Mouse (Mus musculus): ENCODE data around the gene Dyrk1a. TPM values are rescaled to one million over a fixed set of nuclear protein-coding genes. Genes with fewer than 3 reads are reported as not detected.

Dyrk1a gene
- polyA plus RNA-seq, 1 experiment from 2014 or later, result 13.3 TPM

- Histone ChIP-seq H3K4me2 (replicated peaks; ENCODE audit: low read depth, low read length) (no peak overlapping the region), H3K27me3 (ENCODE audit: control insufficient read depth, insufficient read depth, low read length) (no peaks in the 10 kb centered on the region), H3K9ac (ENCODE audit: low read depth, low read length) (no peak overlapping the region), H3K4me3 (ENCODE audit: low read length) (no peak overlapping the region), H3K27ac (ENCODE audit: low read depth, low read length) (no peak overlapping the region), H3K9me3 (ENCODE audit: control insufficient read depth, low read length) (peaks cover 10% of the 10 kb centered on the region), H3K4me1 (ENCODE audit: control insufficient read depth, insufficient read depth, low read length) (no peaks in the 10 kb centered on the region), H3K36me3 (ENCODE audit: control insufficient read depth, insufficient read depth, low read length) (no peaks in the 10 kb centered on the region)
- no peak for ATAC-seq (ENCODE audit: low FRiP score, low TSS enrichment)
- 52% methylated on average over 4 of the region's 4 CpGs for whole genome bisulfite sequencing
Observed at GRCm38 (mm10) chr16:94718919-94719318, 149.1 kb downstream of the Dyrk1a start.

GRCm38 (mm10) chr16:94719488-94719887, 149.7 kb downstream of the Dyrk1a start:
- no peak overlapping the region for H3K4me3 ChIP-seq (ENCODE audit: low read length)
- no peaks in the 10 kb centered on the region for H3K27me3 ChIP-seq (ENCODE audit: control insufficient read depth, insufficient read depth, low read length)
- no peak overlapping the region for H3K4me2 ChIP-seq (replicated peaks; ENCODE audit: low read depth, low read length)
- H3K9me3 ChIP-seq (ENCODE audit: control insufficient read depth, low read length), result peaks cover 10% of the 10 kb centered on the region
- H3K4me1 ChIP-seq (ENCODE audit: control insufficient read depth, insufficient read depth, low read length), result no peaks in the 10 kb centered on the region
- H3K36me3 ChIP-seq (ENCODE audit: control insufficient read depth, insufficient read depth, low read length), result no peaks in the 10 kb centered on the region
- WGBS, result 60% methylated on average over 4 of the region's 4 CpGs
- H3K27ac ChIP-seq (ENCODE audit: low read depth, low read length), result no peak overlapping the region
- H3K9ac ChIP-seq (ENCODE audit: low read depth, low read length), result 0 out of 2 replicates have a peak overlapping the region, but pooled peaks have one; percentile 18
- no peak for ATAC-seq (ENCODE audit: low FRiP score, low TSS enrichment)

GRCm38 (mm10) chr16:94720476-94721153, 150.8 kb downstream of the Dyrk1a start:
- H3K36me3 ChIP-seq (ENCODE audit: control insufficient read depth, insufficient read depth, low read length), result no peaks in the 10 kb centered on the region
- no peak overlapping the region for H3K27ac ChIP-seq (ENCODE audit: low read depth, low read length)
- 62% methylated on average over 7 of the region's 7 CpGs for WGBS
- no peaks in the 10 kb centered on the region for H3K4me1 ChIP-seq (ENCODE audit: control insufficient read depth, insufficient read depth, low read length)
- ATAC-seq (ENCODE audit: low FRiP score, low TSS enrichment), result no peak
- H3K27me3 ChIP-seq (ENCODE audit: control insufficient read depth, insufficient read depth, low read length), result no peaks in the 10 kb centered on the region
- H3K9me3 ChIP-seq (ENCODE audit: control insufficient read depth, low read length), result peaks cover 10% of the 10 kb centered on the region
- H3K4me3 ChIP-seq (ENCODE audit: low read length), result no peak overlapping the region
- no peak overlapping the region for H3K9ac ChIP-seq (ENCODE audit: low read depth, low read length)
- no peak overlapping the region for H3K4me2 ChIP-seq (replicated peaks; ENCODE audit: low read depth, low read length)

GRCm38 (mm10) chr16:94721549-94722006, 151.8 kb downstream of the Dyrk1a start:
- H3K9me3 ChIP-seq (ENCODE audit: control insufficient read depth, low read length), result peaks cover 6% of the 10 kb centered on the region
- no peak for ATAC-seq (ENCODE audit: low FRiP score, low TSS enrichment)
- no peak overlapping the region for H3K4me3 ChIP-seq (ENCODE audit: low read length)
- no peak overlapping the region for H3K9ac ChIP-seq (ENCODE audit: low read depth, low read length)
- H3K4me1 ChIP-seq (ENCODE audit: control insufficient read depth, insufficient read depth, low read length), result no peaks in the 10 kb centered on the region
- H3K27ac ChIP-seq (ENCODE audit: low read depth, low read length), result no peak overlapping the region
- no peaks in the 10 kb centered on the region for H3K27me3 ChIP-seq (ENCODE audit: control insufficient read depth, insufficient read depth, low read length)
- H3K4me2 ChIP-seq (replicated peaks; ENCODE audit: low read depth, low read length), result no peak overlapping the region
- WGBS, result 60% methylated on average over 10 of the region's 10 CpGs
- no peaks in the 10 kb centered on the region for H3K36me3 ChIP-seq (ENCODE audit: control insufficient read depth, insufficient read depth, low read length)

- no peak overlapping the region for H3K4me3 ChIP-seq (ENCODE audit: low read length)
- no peak overlapping the region for H3K9ac ChIP-seq (ENCODE audit: low read depth, low read length)
- 83% methylated on average over 12 of the region's 12 CpGs for WGBS
- no peak overlapping the region for H3K4me2 ChIP-seq (replicated peaks; ENCODE audit: low read depth, low read length)
- no peaks in the 10 kb centered on the region for H3K9me3 ChIP-seq (ENCODE audit: control insufficient read depth, low read length)
- H3K27ac ChIP-seq (ENCODE audit: low read depth, low read length), result no peak overlapping the region
- H3K27me3 ChIP-seq (ENCODE audit: control insufficient read depth, insufficient read depth, low read length), result no peaks in the 10 kb centered on the region
- no peak for ATAC-seq (ENCODE audit: low FRiP score, low TSS enrichment)
- H3K4me1 ChIP-seq (ENCODE audit: control insufficient read depth, insufficient read depth, low read length), result no peaks in the 10 kb centered on the region
- H3K36me3 ChIP-seq (ENCODE audit: control insufficient read depth, insufficient read depth, low read length), result no peaks in the 10 kb centered on the region
Observed at GRCm38 (mm10) chr16:94722936-94723335, 153.1 kb downstream of the Dyrk1a start.

- H3K27me3 ChIP-seq (ENCODE audit: control insufficient read depth, insufficient read depth, low read length), result no peaks in the 10 kb centered on the region
- under 1% methylated on average over 23 of the region's 23 CpGs for WGBS
- peak overlapping the region; percentile 77 for H3K4me2 ChIP-seq (replicated peaks; ENCODE audit: low read depth, low read length)
- H3K9me3 ChIP-seq (ENCODE audit: control insufficient read depth, low read length), result peaks cover 3% of the 10 kb centered on the region; the same call in 1 of the 2 replicates
- peak overlapping the region; percentile 40; the same call in 1 of the 2 replicates for H3K9ac ChIP-seq (ENCODE audit: low read depth, low read length)
- H3K4me3 ChIP-seq (ENCODE audit: low read length), result peak overlapping the region; percentile 50
- ATAC-seq (ENCODE audit: low FRiP score, low TSS enrichment), result peak; percentile 88
- H3K36me3 ChIP-seq (ENCODE audit: control insufficient read depth, insufficient read depth, low read length), result no peaks in the 10 kb centered on the region
- H3K27ac ChIP-seq (ENCODE audit: low read depth, low read length), result peak overlapping the region; percentile 42; the same call in 1 of the 2 replicates
- no peaks in the 10 kb centered on the region for H3K4me1 ChIP-seq (ENCODE audit: control insufficient read depth, insufficient read depth, low read length)
Observed at GRCm38 (mm10) chr16:94724061-94724596, 154.3 kb downstream of the Dyrk1a start.

GRCm38 (mm10) chr16:94724747-94725211, 155.0 kb downstream of the Dyrk1a start:
- Histone ChIP-seq H3K4me3 (ENCODE audit: low read length) (peak overlapping the region; percentile 50), H3K9me3 (ENCODE audit: control insufficient read depth, low read length) (peaks cover 4% of the 10 kb centered on the region; the same call in 1 of the 2 replicates), H3K27me3 (ENCODE audit: control insufficient read depth, insufficient read depth, low read length) (no peaks in the 10 kb centered on the region), H3K9ac (ENCODE audit: low read depth, low read length) (peak overlapping the region; percentile 40; the same call in 1 of the 2 replicates), H3K36me3 (ENCODE audit: control insufficient read depth, insufficient read depth, low read length) (no peaks in the 10 kb centered on the region), H3K4me2 (replicated peaks; ENCODE audit: low read depth, low read length) (peak overlapping the region; percentile 77), H3K27ac (ENCODE audit: low read depth, low read length) (no peak overlapping the region), H3K4me1 (ENCODE audit: control insufficient read depth, insufficient read depth, low read length) (no peaks in the 10 kb centered on the region)
- no peak for ATAC-seq (ENCODE audit: low FRiP score, low TSS enrichment)
- 2% methylated on average over 18 of the region's 18 CpGs for WGBS

GRCm38 (mm10) chr16:94729236-94729635, 159.4 kb downstream of the Dyrk1a start:
- H3K9me3 ChIP-seq (ENCODE audit: control insufficient read depth, low read length), result peaks cover 4% of the 10 kb centered on the region; the same call in 1 of the 2 replicates
- H3K9ac ChIP-seq (ENCODE audit: low read depth, low read length), result no peak overlapping the region
- no peak overlapping the region for H3K27ac ChIP-seq (ENCODE audit: low read depth, low read length)
- H3K36me3 ChIP-seq (ENCODE audit: control insufficient read depth, insufficient read depth, low read length), result no peaks in the 10 kb centered on the region
- no peaks in the 10 kb centered on the region for H3K4me1 ChIP-seq (ENCODE audit: control insufficient read depth, insufficient read depth, low read length)
- no peak overlapping the region for H3K4me3 ChIP-seq (ENCODE audit: low read length)
- no peak overlapping the region for H3K4me2 ChIP-seq (replicated peaks; ENCODE audit: low read depth, low read length)
- no peaks in the 10 kb centered on the region for H3K27me3 ChIP-seq (ENCODE audit: control insufficient read depth, insufficient read depth, low read length)
- ATAC-seq (ENCODE audit: low FRiP score, low TSS enrichment), result no peak
- WGBS, result 88% methylated on average over 6 of the region's 6 CpGs

- H3K4me3 ChIP-seq (ENCODE audit: low read length), result no peak overlapping the region
- H3K9ac ChIP-seq (ENCODE audit: low read depth, low read length), result no peak overlapping the region
- peaks cover 4% of the 10 kb centered on the region; the same call in 1 of the 2 replicates for H3K9me3 ChIP-seq (ENCODE audit: control insufficient read depth, low read length)
- no peak for ATAC-seq (ENCODE audit: low FRiP score, low TSS enrichment)
- no peaks in the 10 kb centered on the region for H3K36me3 ChIP-seq (ENCODE audit: control insufficient read depth, insufficient read depth, low read length)
- H3K4me1 ChIP-seq (ENCODE audit: control insufficient read depth, insufficient read depth, low read length), result no peaks in the 10 kb centered on the region
- H3K27me3 ChIP-seq (ENCODE audit: control insufficient read depth, insufficient read depth, low read length), result no peaks in the 10 kb centered on the region
- WGBS, result 53% methylated on average over 12 of the region's 12 CpGs
- no peak overlapping the region for H3K4me2 ChIP-seq (replicated peaks; ENCODE audit: low read depth, low read length)
- H3K27ac ChIP-seq (ENCODE audit: low read depth, low read length), result no peak overlapping the region
Observed at GRCm38 (mm10) chr16:94731027-94731426, 161.2 kb downstream of the Dyrk1a start.

Measured in kidney, embryonic 14.5 days (tissue).